Comparison of ENCODE assay signal across 29 mouse cellular contexts in genomic region chr13:43677159-43677882, GRCm38 (mm10).
DNase-seq lines count a peak whose midpoint lies in the region; ATAC-seq and TF ChIP-seq lines count a peak whose summit lies in the region.
"Had no signal": no experiment of that assay in that cellular context is flagged by ENCODE, and none has a peak within 500 bp of the region (broad histone marks: within the 10 kb centered on the region; RNA-seq: fewer than 3 reads in every experiment).

No protein-coding gene starts in this region.

- H3K27me3 ChIP-seq in forebrain, embryonic 15.5 days = no peaks in the 10 kb centered on the region
- H3K27me3 ChIP-seq in forebrain, postnatal 0 days (ENCODE audit: insufficient read depth, low read length) = no peaks in the 10 kb centered on the region
- no peaks in the 10 kb centered on the region for H3K27me3 ChIP-seq in lung, embryonic 14.5 days (ENCODE audit: insufficient read depth, low read length)
- H3K27me3 ChIP-seq in kidney, embryonic 16.5 days (ENCODE audit: insufficient read depth, low read length) = no peaks in the 10 kb centered on the region
- H3K27me3 ChIP-seq: embryonic facial prominence, embryonic 12.5 days; forebrain, embryonic 12.5 days; heart, embryonic 13.5 days; hindbrain, embryonic 15.5 days; kidney, embryonic 15.5 days; midbrain, embryonic 12.5 days had no signal

- DNase-seq in forebrain, postnatal 0 days = no peak
- DNase-seq in lung, embryonic 14.5 days = peak; percentile 62
- DNase-seq in lung, adult 18-20 months = no peak
- peak; percentile 47 for DNase-seq in brain, adult 2 months (ENCODE audit: low read depth, low spot score)
- no peak for DNase-seq in left cerebral cortex, postnatal 4 days
- DNase-seq: adrenal gland, adult 8-10 months; B cell, adult 2 months; cerebellum, adult 18-20 months; cerebellum, postnatal 36 days; gastrocnemius, adult 2 months; gastrocnemius, postnatal 36 days; heart, adult 2 months; heart, postnatal 10 days; kidney, adult 18-20 months; kidney, postnatal 36 days; layer of hippocampus, postnatal 36 days; lung, postnatal 4 days had no signal

- H3K4me2 ChIP-seq in forebrain, embryonic 15.5 days (replicated peaks) = no peak overlapping the region
- no peak overlapping the region for H3K4me2 ChIP-seq in forebrain, postnatal 0 days (ENCODE audit: low read depth)
- no peak overlapping the region for H3K4me2 ChIP-seq in lung, embryonic 14.5 days
- no peak overlapping the region for H3K4me2 ChIP-seq in kidney, embryonic 16.5 days (replicated peaks; ENCODE audit: low read depth, low read length)
- H3K4me2 ChIP-seq: embryonic facial prominence, embryonic 12.5 days; forebrain, embryonic 12.5 days; heart, embryonic 13.5 days; hindbrain, embryonic 15.5 days; kidney, embryonic 15.5 days; liver, embryonic 11.5 days; midbrain, embryonic 12.5 days had no signal

- 62% methylated on average over 8 of the region's 8 CpGs for WGBS in forebrain, embryonic 15.5 days
- 55% methylated on average over 8 of the region's 8 CpGs for WGBS in forebrain, postnatal 0 days
- 69% methylated on average over 8 of the region's 8 CpGs for WGBS in lung, embryonic 14.5 days
- WGBS in kidney, embryonic 16.5 days = 78% methylated on average over 8 of the region's 8 CpGs

- H3K4me3 ChIP-seq in forebrain, embryonic 15.5 days = no peak overlapping the region
- H3K4me3 ChIP-seq in forebrain, postnatal 0 days (ENCODE audit: low read depth, low read length) = no peak overlapping the region
- H3K4me3 ChIP-seq in lung, embryonic 14.5 days (ENCODE audit: low read depth, low read length) = no peak overlapping the region
- no peak overlapping the region for H3K4me3 ChIP-seq in kidney, embryonic 16.5 days (ENCODE audit: low read length)
- H3K4me3 ChIP-seq: embryonic facial prominence, embryonic 12.5 days; forebrain, embryonic 12.5 days; gastrocnemius, adult 2 months; heart, adult 2 months; heart, embryonic 13.5 days; hindbrain, embryonic 15.5 days; kidney, embryonic 15.5 days; megakaryocyte, embryonic 14.5 days; midbrain, embryonic 12.5 days had no signal

- H3K27ac ChIP-seq in forebrain, embryonic 15.5 days (replicated peaks) = no peak overlapping the region
- H3K27ac ChIP-seq in forebrain, postnatal 0 days (ENCODE audit: low read depth, low read length) = no peak overlapping the region
- no peak overlapping the region for H3K27ac ChIP-seq in lung, embryonic 14.5 days (ENCODE audit: low read depth)
- no peak overlapping the region for H3K27ac ChIP-seq in kidney, embryonic 16.5 days (ENCODE audit: low read length)
- H3K27ac ChIP-seq: embryonic facial prominence, embryonic 12.5 days; forebrain, embryonic 12.5 days; gastrocnemius, adult 2 months; heart, adult 2 months; heart, embryonic 13.5 days; hindbrain, embryonic 15.5 days; kidney, embryonic 15.5 days; midbrain, embryonic 12.5 days had no signal

- ATAC-seq in forebrain, embryonic 15.5 days (replicated peaks) = peak; percentile 35; the same call in 1 of the 2 replicates
- ATAC-seq in forebrain, postnatal 0 days = no peak
- ATAC-seq in lung, embryonic 14.5 days (ENCODE audit: insufficient read depth) = no peak
- ATAC-seq in kidney, embryonic 16.5 days (ENCODE audit: low FRiP score, low TSS enrichment) = no peak
- ATAC-seq: activated CD4-positive, CD25-positive, alpha-beta regulatory T cell, adult 4 months; lung, postnatal 0 days had no signal

- H3K4me1 ChIP-seq in forebrain, embryonic 15.5 days = 0 out of 2 replicates have a peak, but pooled peaks cover 5% of the 10 kb centered on the region
- H3K4me1 ChIP-seq in forebrain, postnatal 0 days (ENCODE audit: insufficient read depth) = no peaks in the 10 kb centered on the region
- H3K4me1 ChIP-seq in lung, embryonic 14.5 days (ENCODE audit: insufficient read depth) = no peaks in the 10 kb centered on the region
- no peaks in the 10 kb centered on the region for H3K4me1 ChIP-seq in kidney, embryonic 16.5 days (ENCODE audit: insufficient read depth, low read length)
- H3K4me1 ChIP-seq: forebrain, embryonic 12.5 days; hindbrain, embryonic 15.5 days; kidney, embryonic 15.5 days; megakaryocyte, embryonic 14.5 days; midbrain, embryonic 12.5 days had no signal

- H3K9me3 ChIP-seq in forebrain, embryonic 15.5 days = no peaks in the 10 kb centered on the region
- H3K9me3 ChIP-seq in forebrain, postnatal 0 days (ENCODE audit: low read length) = no peaks in the 10 kb centered on the region
- H3K9me3 ChIP-seq in lung, embryonic 14.5 days (ENCODE audit: low read depth, low read length) = no peaks in the 10 kb centered on the region
- no peaks in the 10 kb centered on the region for H3K9me3 ChIP-seq in kidney, embryonic 16.5 days (ENCODE audit: low read length)
- H3K9me3 ChIP-seq: embryonic facial prominence, embryonic 12.5 days; forebrain, embryonic 12.5 days; heart, embryonic 13.5 days; hindbrain, embryonic 15.5 days; kidney, embryonic 15.5 days; midbrain, embryonic 12.5 days had no signal

- H3K36me3 ChIP-seq in forebrain, embryonic 15.5 days = no peaks in the 10 kb centered on the region
- H3K36me3 ChIP-seq in forebrain, postnatal 0 days (ENCODE audit: insufficient read depth) = no peaks in the 10 kb centered on the region
- H3K36me3 ChIP-seq in lung, embryonic 14.5 days (ENCODE audit: insufficient read depth) = no peaks in the 10 kb centered on the region
- no peaks in the 10 kb centered on the region for H3K36me3 ChIP-seq in kidney, embryonic 16.5 days (ENCODE audit: insufficient read depth, low read length)
- H3K36me3 ChIP-seq: embryonic facial prominence, embryonic 12.5 days; forebrain, embryonic 12.5 days; heart, embryonic 13.5 days; hindbrain, embryonic 15.5 days; kidney, embryonic 15.5 days; midbrain, embryonic 12.5 days had no signal

- H3K9ac ChIP-seq in forebrain, embryonic 15.5 days (replicated peaks) = no peak overlapping the region
- no peak overlapping the region for H3K9ac ChIP-seq in forebrain, postnatal 0 days
- no peak overlapping the region for H3K9ac ChIP-seq in lung, embryonic 14.5 days
- no peak overlapping the region for H3K9ac ChIP-seq in kidney, embryonic 16.5 days (replicated peaks; ENCODE audit: low read length)
- H3K9ac ChIP-seq: embryonic facial prominence, embryonic 12.5 days; forebrain, embryonic 12.5 days; heart, embryonic 13.5 days; hindbrain, embryonic 15.5 days; kidney, embryonic 15.5 days; midbrain, embryonic 12.5 days had no signal

- no peak for TF ChIP-seq CTCF in forebrain, postnatal 0 days (IDR thresholded peaks at IDR 0.05; ENCODE audit: low read depth)
- no peak for TF ChIP-seq CTCF in lung, embryonic 14.5 days (IDR thresholded peaks at IDR 0.05; ENCODE audit: low read depth)

- intact Hi-C loops in left cerebral cortex, postnatal 4 days (cut with DNase I) = no loop called here

Comparison
In these comparisons a context has a peak if more than half of its experiments do, and no peak if none do; other contexts are left out.
1. DNase-seq: peak in lung, embryonic 14.5 days (single experiment) and brain, adult 2 months (single experiment); none in forebrain, postnatal 0 days (single experiment), lung, adult 18-20 months (0 of 2) and left cerebral cortex, postnatal 4 days (single experiment).